Mouse (Mus musculus) myocyte (in vitro differentiated cells): Measurements from ENCODE around the gene Zbtb1. TPM values are rescaled to one million over a fixed set of nuclear protein-coding genes. Genes with fewer than 3 reads are reported as not detected.
A peak's percentile ranks its signal among the peaks of the same experiment; 100 is the strongest.

Source experiments
- H3K27me3 ChIP-seq: one replicate; pipeline ENCODE4 v1.6.1; 2011; ENCODE audit not compliant: control insufficient read depth, insufficient read depth, insufficient read length
- H3K36me3 ChIP-seq: one replicate; pipeline ENCODE4 v1.6.1; 2011; ENCODE audit not compliant: control insufficient read depth, insufficient read depth
- H3K4me2 ChIP-seq: one replicate; pipeline ENCODE4 v1.6.1; 2011; ENCODE audit warnings: low read depth, control low read depth
- H3K4me3 ChIP-seq: one replicate; pipeline ENCODE4 v1.5.1; 2011; ENCODE audit warnings: mild to moderate bottlenecking, control low read depth, moderate library complexity
- H3K79me2 ChIP-seq: one replicate; pipeline ENCODE4 v1.6.1; 2011; ENCODE audit not compliant: control insufficient read depth, insufficient read depth
- H3ac ChIP-seq: one replicate; pipeline ENCODE4 v1.6.1; 2011; ENCODE audit not compliant: control insufficient read depth, insufficient read length
- CEBPB ChIP-seq: IDR thresholded peaks from 2 replicates; pipeline ENCODE4 v1.6.1; 2011; ENCODE audit warnings: mild to moderate bottlenecking, moderate library complexity; ENCODE audit not compliant: poor library complexity, insufficient read depth, severe bottlenecking
- E2F4 ChIP-seq: IDR thresholded peaks from one replicate; pipeline ENCODE4 v1.6.1; 2011; ENCODE audit warnings: mild to moderate bottlenecking, control low read depth, moderate library complexity; ENCODE audit not compliant: insufficient read depth
- MAX ChIP-seq: IDR thresholded peaks from one replicate; pipeline ENCODE4 v1.6.1; 2011; ENCODE audit warnings: low read depth, mild to moderate bottlenecking, control low read depth
- MYOD1 ChIP-seq, 3 experiments: IDR thresholded peaks; one replicate each; pipeline ENCODE4 v1.6.1; 2011; ENCODE audit warnings: control low read depth in 2 of 3, low read depth in 2 of 3, mild to moderate bottlenecking in 2 of 3, moderate library complexity in 1 of 3; ENCODE audit not compliant: insufficient read length in 2 of 3, control insufficient read depth in 1 of 3
- MYOG ChIP-seq, 3 experiments: IDR thresholded peaks; one replicate each; pipeline ENCODE4 v1.6.1; 2011; ENCODE audit warnings: control low read depth in 2 of 3, low read depth in 2 of 3, mild to moderate bottlenecking in 2 of 3; ENCODE audit not compliant: insufficient read length in 2 of 3, control insufficient read depth in 1 of 3, insufficient read depth in 1 of 3
- POLR2A ChIP-seq: IDR thresholded peaks from one replicate; pipeline ENCODE4 v1.6.1; 2011; ENCODE audit warnings: low read depth, mild to moderate bottlenecking, control low read depth, moderate library complexity; ENCODE audit not compliant: insufficient read length
- POLR2AphosphoS2 ChIP-seq: IDR thresholded peaks from one replicate; pipeline ENCODE4 v1.6.1; 2011; ENCODE audit warnings: low read depth, control low read depth; ENCODE audit not compliant: insufficient read length
- REST ChIP-seq: IDR thresholded peaks from one replicate; pipeline ENCODE4 v1.6.1; 2011; ENCODE audit warnings: mild to moderate bottlenecking, control low read depth, moderate library complexity; ENCODE audit not compliant: insufficient read depth, insufficient read length
- SRF ChIP-seq: IDR thresholded peaks from one replicate; pipeline ENCODE4 v1.6.1; 2011; ENCODE audit warnings: low read depth; ENCODE audit not compliant: control insufficient read depth, insufficient read length
- TCF12 ChIP-seq: IDR thresholded peaks from one replicate; pipeline ENCODE4 v1.6.1; 2011; ENCODE audit warnings: mild to moderate bottlenecking, control low read depth; ENCODE audit not compliant: poor library complexity, insufficient read depth, severe bottlenecking
- TCF3 ChIP-seq: IDR thresholded peaks from one replicate; pipeline ENCODE4 v1.6.1; 2011; ENCODE audit warnings: low read depth, control low read depth; ENCODE audit not compliant: insufficient read length
- USF1 ChIP-seq: IDR thresholded peaks from one replicate; pipeline ENCODE4 v1.6.1; 2011; ENCODE audit warnings: low read depth, mild to moderate bottlenecking, control low read depth, moderate library complexity
- polyA plus RNA-seq: library from polyadenylated mRNA; unstranded; fragments of >200 nt; fragmentation: generic; extraction: Trizol; gene quantifications from one replicate; pipeline ENCODE4 v1.2.1, GENCODE M21; 2012; ENCODE audit warnings: missing spikeins

Zbtb1 gene
- polyA plus RNA-seq, 1 experiment, result 1.7 TPM

GRCm38 (mm10) chr12:76370831-76371571 lies 935 bp downstream of the Zbtb1 start:
- Histone ChIP-seq H3K4me2 (peak overlapping the region; percentile 90), H3K79me2 (peaks cover 71% of the 10 kb centered on the region), H3K27me3 (no peaks in the 10 kb centered on the region), H3K4me3 (peak overlapping the region; percentile 46), H3ac (peak overlapping the region; percentile 86), H3K36me3 (no peaks in the 10 kb centered on the region)
- TF ChIP-seq MYOG (IDR thresholded peaks at IDR 0.05; ENCODE audit: control insufficient read depth in 1 of 3, insufficient read depth in 1 of 3, insufficient read length in 2 of 3, low read depth in 2 of 3), result peak in 1 of 3 experiments; percentile 59
- no peak for TF ChIP-seq TCF12
- peak in 2 of 3 experiments; percentile 50 to 73 for TF ChIP-seq MYOD1 (IDR thresholded peaks at IDR 0.05; ENCODE audit: control insufficient read depth in 1 of 3, insufficient read length in 2 of 3, low read depth in 2 of 3)
- TF ChIP-seq CEBPB, result no peak
- TF ChIP-seq POLR2AphosphoS2, result no peak
- no peak for TF ChIP-seq SRF
- TF ChIP-seq POLR2A, result peak; percentile 64
- no peak for TF ChIP-seq TCF3
- peak; percentile 78 for TF ChIP-seq USF1
- TF ChIP-seq MAX, result no peak
- no peak for TF ChIP-seq REST
- peak; percentile 16 for TF ChIP-seq E2F4

- H3ac ChIP-seq, result no peak overlapping the region
- H3K4me3 ChIP-seq, result peak overlapping the region; percentile 46
- peak overlapping the region; percentile 90 for H3K4me2 ChIP-seq
- TF ChIP-seq REST, result no peak
- TF ChIP-seq MYOG (IDR thresholded peaks at IDR 0.05; ENCODE audit: control insufficient read depth in 1 of 3, insufficient read depth in 1 of 3, insufficient read length in 2 of 3, low read depth in 2 of 3), result no peak
- no peak for TF ChIP-seq MAX
- TF ChIP-seq SRF, result no peak
- TF ChIP-seq MYOD1 (IDR thresholded peaks at IDR 0.05; ENCODE audit: control insufficient read depth in 1 of 3, insufficient read length in 2 of 3, low read depth in 2 of 3), result no peak
- no peak for TF ChIP-seq TCF12
- TF ChIP-seq CEBPB, result no peak
- TF ChIP-seq USF1, result no peak
- TF ChIP-seq POLR2A, result no peak
- TF ChIP-seq POLR2AphosphoS2, result no peak
- no peak for TF ChIP-seq TCF3
- no peak for TF ChIP-seq E2F4
- peaks cover 71% of the 10 kb centered on the region for H3K79me2 ChIP-seq
- H3K36me3 ChIP-seq, result no peaks in the 10 kb centered on the region
- no peaks in the 10 kb centered on the region for H3K27me3 ChIP-seq
Measured at GRCm38 (mm10) chr12:76372046-76372445, 2.0 kb downstream of the Zbtb1 start.

- TF ChIP-seq MYOG (IDR thresholded peaks at IDR 0.05; ENCODE audit: control insufficient read depth in 1 of 3, insufficient read depth in 1 of 3, insufficient read length in 2 of 3, low read depth in 2 of 3), result no peak
- no peaks in the 10 kb centered on the region for H3K27me3 ChIP-seq
- peak overlapping the region; percentile 46 for H3K4me3 ChIP-seq
- H3ac ChIP-seq, result no peak overlapping the region
- no peaks in the 10 kb centered on the region for H3K36me3 ChIP-seq
- peaks cover 75% of the 10 kb centered on the region for H3K79me2 ChIP-seq
- peak overlapping the region; percentile 90 for H3K4me2 ChIP-seq
Measured at GRCm38 (mm10) chr12:76372881-76373818, 3.1 kb downstream of the Zbtb1 start.

GRCm38 (mm10) chr12:76373991-76374390 lies 3.9 kb downstream of the Zbtb1 start:
- H3K27me3 ChIP-seq, result no peaks in the 10 kb centered on the region
- H3K36me3 ChIP-seq, result no peaks in the 10 kb centered on the region
- H3K4me2 ChIP-seq, result no peak overlapping the region
- no peak overlapping the region for H3ac ChIP-seq
- TF ChIP-seq E2F4 (no peak), USF1 (no peak), SRF (no peak), MYOG (IDR thresholded peaks at IDR 0.05; ENCODE audit: control insufficient read depth in 1 of 3, insufficient read depth in 1 of 3, insufficient read length in 2 of 3, low read depth in 2 of 3) (no peak), REST (no peak), MYOD1 (IDR thresholded peaks at IDR 0.05; ENCODE audit: control insufficient read depth in 1 of 3, insufficient read length in 2 of 3, low read depth in 2 of 3) (no peak)
- peaks cover 77% of the 10 kb centered on the region for H3K79me2 ChIP-seq
- no peak overlapping the region for H3K4me3 ChIP-seq
